11 mouse cellular contexts compared by ENCODE assay signal in genomic region chr7:66593619-66594018, GRCm38 (mm10).
"Had no signal": no experiment of that assay in that cellular context is flagged by ENCODE, and none has a peak within 500 bp of the region (broad histone marks: within the 10 kb centered on the region; RNA-seq: fewer than 3 reads in every experiment).

No protein-coding gene starts in this region.

- H3K4me1 ChIP-seq: limb, embryonic 15.5 days; neural tube, embryonic 12.5 days; stomach, embryonic 15.5 days had no signal

- H3K27ac ChIP-seq: limb, embryonic 15.5 days; liver, embryonic 14.5 days; neural tube, embryonic 12.5 days; stomach, embryonic 15.5 days had no signal

- H3K9ac ChIP-seq: limb, embryonic 15.5 days; liver, embryonic 14.5 days; neural tube, embryonic 12.5 days; stomach, embryonic 15.5 days had no signal

- H3K4me3 ChIP-seq: limb, embryonic 15.5 days; neural tube, embryonic 12.5 days; stomach, embryonic 15.5 days had no signal

- DNase-seq: kidney, adult 8-10 months; kidney, postnatal 25 days; layer of hippocampus, adult 9-11 months; layer of hippocampus, postnatal 36 days; lung, adult 18-20 months; midbrain, embryonic 14.5 days; right cerebral cortex, postnatal 4 days had no signal

- H3K4me2 ChIP-seq: limb, embryonic 15.5 days; neural tube, embryonic 12.5 days; stomach, embryonic 15.5 days had no signal

- H3K27me3 ChIP-seq: limb, embryonic 15.5 days; neural tube, embryonic 12.5 days; stomach, embryonic 15.5 days had no signal

- H3K36me3 ChIP-seq: limb, embryonic 15.5 days; neural tube, embryonic 12.5 days; stomach, embryonic 15.5 days had no signal

- H3K9me3 ChIP-seq: limb, embryonic 15.5 days; neural tube, embryonic 12.5 days; stomach, embryonic 15.5 days had no signal
